Mouse (Mus musculus): Measurements from ENCODE around the gene Hoxb3. TPM values are rescaled to one million over a fixed set of nuclear protein-coding genes. Genes with fewer than 3 reads are reported as not detected.

Hoxb3 gene
- polyA plus RNA-seq, 1 experiment from 2014 or later: not detected

GRCm38 (mm10) chr11:96342576-96342930 is 19.4 kb downstream of the Hoxb3 start:
- H3K27ac ChIP-seq: no peak overlapping the region
- H3K4me3 ChIP-seq: no peak overlapping the region
- H3K9me3 ChIP-seq (replicated peaks): no peaks in the 10 kb centered on the region
- peaks cover 98% of the 10 kb centered on the region for H3K27me3 ChIP-seq
- WGBS: under 1% methylated on average over 4 of the region's 4 CpGs
- ATAC-seq: no peak
- no peaks in the 10 kb centered on the region for H3K36me3 ChIP-seq (ENCODE audit: poor library complexity, severe bottlenecking)
- H3K4me1 ChIP-seq: peaks cover 7% of the 10 kb centered on the region
- no peak overlapping the region for H3K4me2 ChIP-seq
- no peak overlapping the region for H3K9ac ChIP-seq

GRCm38 (mm10) chr11:96343206-96343745 is 20.1 kb downstream of the Hoxb3 start:
- WGBS: 6% methylated on average over 2 of the region's 2 CpGs
- H3K36me3 ChIP-seq (ENCODE audit: poor library complexity, severe bottlenecking): no peaks in the 10 kb centered on the region
- no peaks in the 10 kb centered on the region for H3K9me3 ChIP-seq (replicated peaks)
- no peak overlapping the region for H3K4me2 ChIP-seq
- H3K4me3 ChIP-seq: no peak overlapping the region
- H3K9ac ChIP-seq: no peak overlapping the region
- peaks cover 7% of the 10 kb centered on the region for H3K4me1 ChIP-seq
- ATAC-seq: no peak
- peaks cover 98% of the 10 kb centered on the region for H3K27me3 ChIP-seq
- no peak overlapping the region for H3K27ac ChIP-seq

- H3K4me1 ChIP-seq: peaks cover 7% of the 10 kb centered on the region
- H3K4me3 ChIP-seq: no peak overlapping the region
- H3K4me2 ChIP-seq: no peak overlapping the region
- H3K27ac ChIP-seq: no peak overlapping the region
- H3K9ac ChIP-seq: no peak overlapping the region
- H3K36me3 ChIP-seq (ENCODE audit: poor library complexity, severe bottlenecking): no peaks in the 10 kb centered on the region
- H3K27me3 ChIP-seq: peaks cover 98% of the 10 kb centered on the region
- under 1% methylated on average over 38 of the region's 40 CpGs for WGBS
- no peak for ATAC-seq
- no peaks in the 10 kb centered on the region for H3K9me3 ChIP-seq (replicated peaks)
Observed at GRCm38 (mm10) chr11:96344061-96344877, 21.1 kb downstream of the Hoxb3 start.

- no peaks in the 10 kb centered on the region for H3K9me3 ChIP-seq (replicated peaks)
- 4% methylated on average over 6 of the region's 6 CpGs for WGBS
- H3K9ac ChIP-seq: no peak overlapping the region
- H3K27ac ChIP-seq: no peak overlapping the region
- no peak for ATAC-seq
- H3K36me3 ChIP-seq (ENCODE audit: poor library complexity, severe bottlenecking): no peaks in the 10 kb centered on the region
- H3K4me2 ChIP-seq: no peak overlapping the region
- H3K4me1 ChIP-seq: peaks cover 7% of the 10 kb centered on the region
- no peak overlapping the region for H3K4me3 ChIP-seq
- H3K27me3 ChIP-seq: peaks cover 98% of the 10 kb centered on the region
Observed at GRCm38 (mm10) chr11:96344878-96345159, 21.7 kb downstream of the Hoxb3 start.

- Histone ChIP-seq H3K9me3 (replicated peaks) (no peaks in the 10 kb centered on the region), H3K4me1 (peaks cover 7% of the 10 kb centered on the region), H3K4me2 (no peak overlapping the region), H3K9ac (no peak overlapping the region), H3K27me3 (peaks cover 98% of the 10 kb centered on the region), H3K36me3 (ENCODE audit: poor library complexity, severe bottlenecking) (no peaks in the 10 kb centered on the region), H3K27ac (no peak overlapping the region), H3K4me3 (no peak overlapping the region)
- WGBS: under 1% methylated on average over 38 of the region's 56 CpGs
- no peak for ATAC-seq
Observed at GRCm38 (mm10) chr11:96345220-96345892, 22.2 kb downstream of the Hoxb3 start.

- no peak overlapping the region for H3K4me3 ChIP-seq
- no peaks in the 10 kb centered on the region for H3K9me3 ChIP-seq (replicated peaks)
- H3K9ac ChIP-seq: no peak overlapping the region
- under 1% methylated on average over 39 of the region's 45 CpGs for WGBS
- peaks cover 7% of the 10 kb centered on the region for H3K4me1 ChIP-seq
- no peaks in the 10 kb centered on the region for H3K36me3 ChIP-seq (ENCODE audit: poor library complexity, severe bottlenecking)
- no peak overlapping the region for H3K4me2 ChIP-seq
- ATAC-seq: no peak
- no peak overlapping the region for H3K27ac ChIP-seq
- H3K27me3 ChIP-seq: peaks cover 98% of the 10 kb centered on the region
Observed at GRCm38 (mm10) chr11:96345893-96346806, 23.0 kb downstream of the Hoxb3 start.

GRCm38 (mm10) chr11:96346916-96347520 is 23.9 kb downstream of the Hoxb3 start:
- no peak overlapping the region for H3K9ac ChIP-seq
- H3K4me1 ChIP-seq: peaks cover 7% of the 10 kb centered on the region
- H3K9me3 ChIP-seq (replicated peaks): no peaks in the 10 kb centered on the region
- 7% methylated on average over 5 of the region's 5 CpGs for WGBS
- no peak overlapping the region for H3K27ac ChIP-seq
- H3K4me2 ChIP-seq: no peak overlapping the region
- no peaks in the 10 kb centered on the region for H3K36me3 ChIP-seq (ENCODE audit: poor library complexity, severe bottlenecking)
- no peak for ATAC-seq
- peaks cover 98% of the 10 kb centered on the region for H3K27me3 ChIP-seq
- no peak overlapping the region for H3K4me3 ChIP-seq

- no peak overlapping the region for H3K4me2 ChIP-seq
- H3K4me1 ChIP-seq: peaks cover 7% of the 10 kb centered on the region
- H3K9ac ChIP-seq: no peak overlapping the region
- no peaks in the 10 kb centered on the region for H3K36me3 ChIP-seq (ENCODE audit: poor library complexity, severe bottlenecking)
- WGBS: 4% methylated on average over 4 of the region's 4 CpGs
- H3K4me3 ChIP-seq: no peak overlapping the region
- H3K27me3 ChIP-seq: peaks cover 98% of the 10 kb centered on the region
- H3K9me3 ChIP-seq (replicated peaks): no peaks in the 10 kb centered on the region
- ATAC-seq: no peak
- H3K27ac ChIP-seq: no peak overlapping the region
Observed at GRCm38 (mm10) chr11:96347717-96348116, 24.6 kb downstream of the Hoxb3 start.

- no peak overlapping the region for H3K9ac ChIP-seq
- no peaks in the 10 kb centered on the region for H3K9me3 ChIP-seq (replicated peaks)
- 2% methylated on average over 21 of the region's 21 CpGs for WGBS
- no peak overlapping the region for H3K4me3 ChIP-seq
- no peaks in the 10 kb centered on the region for H3K36me3 ChIP-seq (ENCODE audit: poor library complexity, severe bottlenecking)
- H3K27me3 ChIP-seq: peaks cover 98% of the 10 kb centered on the region
- H3K4me1 ChIP-seq: peaks cover 12% of the 10 kb centered on the region
- no peak overlapping the region for H3K4me2 ChIP-seq
- ATAC-seq: no peak
- H3K27ac ChIP-seq: no peak overlapping the region
Observed at GRCm38 (mm10) chr11:96348141-96348928, 25.2 kb downstream of the Hoxb3 start.

GRCm38 (mm10) chr11:96348988-96349387 is 25.9 kb downstream of the Hoxb3 start:
- WGBS: 2% methylated on average over 3 of the region's 3 CpGs
- Histone ChIP-seq H3K4me1 (peaks cover 12% of the 10 kb centered on the region), H3K36me3 (ENCODE audit: poor library complexity, severe bottlenecking) (no peaks in the 10 kb centered on the region), H3K4me3 (no peak overlapping the region), H3K9me3 (replicated peaks) (no peaks in the 10 kb centered on the region), H3K4me2 (no peak overlapping the region), H3K27ac (no peak overlapping the region), H3K27me3 (peaks cover 96% of the 10 kb centered on the region), H3K9ac (no peak overlapping the region)
- ATAC-seq: no peak
